Mouse (Mus musculus) liver, adult 2 months (tissue): Measurements from ENCODE around the gene Cbx3.
A peak's percentile ranks its signal among the peaks of the same experiment; 100 is the strongest.

Experiments used
- CTCF ChIP-seq: fragments of 200-500 bp; IDR thresholded peaks from 2 replicates; pipeline ENCODE4 v1.5.1; 2011; ENCODE audit warnings: low read depth, low read length, control low read depth
- POLR2A ChIP-seq: fragments of 200-500 bp; IDR thresholded peaks from 2 replicates; pipeline ENCODE4 v1.6.1; 2011; ENCODE audit warnings: low read length, control low read depth; ENCODE audit not compliant: insufficient read depth; ENCODE audit errors: extremely low read depth

GRCm38 (mm10) chr6:51469715-51470310 is 347 bp upstream of the Cbx3 start, which contains the start of gene Hnrnpa2b1:
- TF ChIP-seq CTCF (no peak), POLR2A (peak; percentile 99)
